ENCODE assay signal across 9 mouse cellular contexts in genomic region chr7:139914141-139915047, GRCm38 (mm10). TPM values are rescaled to one million over a fixed set of nuclear protein-coding genes. Genes with fewer than 3 reads are reported as not detected.
DNase-seq lines count a peak whose midpoint lies in the region; ATAC-seq and TF ChIP-seq lines count a peak whose summit lies in the region.
"Had no signal": no experiment of that assay in that cellular context is flagged by ENCODE, and none has a peak within 500 bp of the region (broad histone marks: within the 10 kb centered on the region; RNA-seq: fewer than 3 reads in every experiment).

No protein-coding gene starts in this region.

- no peaks in the 10 kb centered on the region for H3K36me3 ChIP-seq in ES-Bruce4 (ENCODE audit: control insufficient read depth, insufficient read depth, low read length, poor library complexity, severe bottlenecking)
- H3K36me3 ChIP-seq in forebrain, embryonic 16.5 days (ENCODE audit: control insufficient read depth, insufficient read depth) = no peaks in the 10 kb centered on the region
- no peaks in the 10 kb centered on the region for H3K36me3 ChIP-seq in liver, embryonic 16.5 days (ENCODE audit: control insufficient read depth, insufficient read depth)

- ATAC-seq in forebrain, embryonic 16.5 days = 0 out of 2 replicates have a peak, but pooled peaks have one; percentile 30
- ATAC-seq in liver, embryonic 16.5 days (ENCODE audit: low read depth) = peak; percentile 68

- no peak for DNase-seq in gastrocnemius, adult 2 months
- no peak for DNase-seq in gastrocnemius, postnatal 4 days (ENCODE audit: low spot score in 2 of 2)
- DNase-seq in MN1 (ENCODE audit: low spot score) = no peak
- no peak for DNase-seq in gastrocnemius, postnatal 14 days
- DNase-seq in left cerebral cortex, adult 2 months (ENCODE audit: extremely low spot score in 1 of 2, low spot score in 2 of 2) = no peak

- TF ChIP-seq POLR2A in ES-Bruce4 (IDR thresholded peaks at IDR 0.05; ENCODE audit: insufficient read depth, low read length) = peak; percentile 24

- peak overlapping the region; percentile 23 for H3K9ac ChIP-seq in ES-Bruce4 (ENCODE audit: low read depth, poor library complexity, severe bottlenecking)
- 0 out of 2 replicates have a peak overlapping the region, but pooled peaks have one; percentile 20 for H3K9ac ChIP-seq in forebrain, embryonic 16.5 days (replicated peaks; ENCODE audit: low read depth, low read length)
- H3K9ac ChIP-seq in liver, embryonic 16.5 days (ENCODE audit: low read depth, low read length) = no peak overlapping the region

- peaks cover 2% of the 10 kb centered on the region for H3K4me1 ChIP-seq in ES-Bruce4 (ENCODE audit: control insufficient read depth, insufficient read depth, low read length)
- peaks cover 21% of the 10 kb centered on the region for H3K4me1 ChIP-seq in forebrain, embryonic 16.5 days (replicated peaks; ENCODE audit: control insufficient read depth, insufficient read depth, low read length)
- H3K4me1 ChIP-seq in liver, embryonic 16.5 days (ENCODE audit: control insufficient read depth, low read depth, low read length) = no peaks in the 10 kb centered on the region

- no peaks in the 10 kb centered on the region for H3K27me3 ChIP-seq in ES-Bruce4 (ENCODE audit: control insufficient read depth, insufficient read depth, low read length, poor library complexity, severe bottlenecking)
- peaks cover 23% of the 10 kb centered on the region for H3K27me3 ChIP-seq in forebrain, embryonic 16.5 days (replicated peaks; ENCODE audit: control insufficient read depth, insufficient read depth, low read length)
- peaks cover 8% of the 10 kb centered on the region for H3K27me3 ChIP-seq in liver, embryonic 16.5 days (ENCODE audit: control insufficient read depth, insufficient read depth, low read depth, low read length)

- H3K9me3 ChIP-seq in ES-Bruce4 (replicated peaks; ENCODE audit: control insufficient read depth, insufficient read depth, low read length, poor library complexity, severe bottlenecking) = no peaks in the 10 kb centered on the region
- no peaks in the 10 kb centered on the region for H3K9me3 ChIP-seq in forebrain, embryonic 16.5 days (ENCODE audit: control insufficient read depth, low read length)
- H3K9me3 ChIP-seq in liver, embryonic 16.5 days (replicated peaks; ENCODE audit: control insufficient read depth, low read length) = no peaks in the 10 kb centered on the region

- TF ChIP-seq EP300 in ES-Bruce4 (IDR thresholded peaks at IDR 0.05; ENCODE audit: insufficient read depth, low read depth, low read length) = no peak

- H3K27ac ChIP-seq in gastrocnemius, adult 2 months = no peak overlapping the region
- peak overlapping the region; percentile 46; the same call in 1 of the 2 replicates for H3K27ac ChIP-seq in ES-Bruce4 (ENCODE audit: insufficient read depth, low read length)
- H3K27ac ChIP-seq in forebrain, embryonic 16.5 days (ENCODE audit: low read length) = no peak overlapping the region
- H3K27ac ChIP-seq in liver, embryonic 16.5 days (ENCODE audit: low read length) = no peak overlapping the region
- H3K27ac ChIP-seq in left cerebral cortex, adult 2 months = no peak overlapping the region

- 10% methylated on average over 29 of the region's 29 CpGs for WGBS in forebrain, embryonic 16.5 days
- WGBS in liver, embryonic 16.5 days (ENCODE audit: insufficient replicate concordance) = 11% methylated on average over 29 of the region's 29 CpGs

- peak overlapping the region; percentile 52 for H3K4me3 ChIP-seq in gastrocnemius, adult 2 months
- H3K4me3 ChIP-seq in ES-Bruce4 (ENCODE audit: low read depth, low read length) = peak overlapping the region; percentile 90
- peak overlapping the region; percentile 30 for H3K4me3 ChIP-seq in forebrain, embryonic 16.5 days (replicated peaks; ENCODE audit: low read length)
- peak overlapping the region; percentile 20; the same call in 1 of the 2 replicates for H3K4me3 ChIP-seq in liver, embryonic 16.5 days (ENCODE audit: low read depth, low read length)
- H3K4me3 ChIP-seq in left cerebral cortex, adult 2 months = no peak overlapping the region

- peak overlapping the region; percentile 46 for H3K4me2 ChIP-seq in forebrain, embryonic 16.5 days (ENCODE audit: low read length)
- peak overlapping the region; percentile 53 for H3K4me2 ChIP-seq in liver, embryonic 16.5 days (ENCODE audit: low read depth, low read length)

- TF ChIP-seq CTCF in gastrocnemius, adult 2 months (IDR thresholded peaks at IDR 0.05) = no peak
- TF ChIP-seq CTCF in ES-Bruce4 (IDR thresholded peaks at IDR 0.05; ENCODE audit: low read depth, low read length) = no peak
- no peak for TF ChIP-seq CTCF in left cerebral cortex, adult 2 months (IDR thresholded peaks at IDR 0.05)

- intact Hi-C loops in gastrocnemius, adult 2 months (cut with DNase I) = no loop called here
- intact Hi-C loops in gastrocnemius, postnatal 14 days (cut with DNase I; ENCODE audit: low total_unique reads) = no loop called here
- intact Hi-C loops in left cerebral cortex, adult 2 months (cut with DNase I) = no loop called here

RNA-seq across cellular contexts. Expression of gene Kndc1, which starts 19.9 kb away (rescaled TPM):
- not detected for total RNA-seq in gastrocnemius, adult 2 months (2021)
- 1 to 10 TPM in 1 of 2 experiments, under 1 TPM in 1; 0.91 to 1.0 TPM for total RNA-seq in gastrocnemius, postnatal 4 days (2021)
- 5.4 and 5.6 TPM in 2 replicates for polyA plus RNA-seq in ES-Bruce4 (2011; ENCODE audit: insufficient read depth, insufficient read length, low read depth, missing spikeins)
- 4.0 and 7.7 TPM in 2 replicates for polyA plus RNA-seq in forebrain, embryonic 16.5 days (2015; fragmentation: Nextera tagmentation; extraction: Ambion mirVana)
- not detected in 2 replicates for polyA plus RNA-seq in liver, embryonic 16.5 days (2015; fragmentation: Nextera tagmentation; extraction: Ambion mirVana)
- under 1 TPM; 0.04 to 0.08 TPM for total RNA-seq in gastrocnemius, postnatal 14 days (2021)
- 10 to 100 TPM; 77.7 to 80.4 TPM for total RNA-seq in left cerebral cortex, adult 2 months (2021)
- total RNA-seq: MEL had no signal

RNA-seq across cellular contexts. Expression of gene Utf1, which starts 29.2 kb away (rescaled TPM):
- total RNA-seq in gastrocnemius, adult 2 months (2021) = not detected
- not detected for total RNA-seq in gastrocnemius, postnatal 4 days (2021)
- polyA plus RNA-seq in ES-Bruce4 (2011; ENCODE audit: insufficient read depth, insufficient read length, low read depth, missing spikeins) = 244 and 276 TPM in 2 replicates
- polyA plus RNA-seq in forebrain, embryonic 16.5 days (2015; fragmentation: Nextera tagmentation; extraction: Ambion mirVana) = not detected in 2 replicates
- polyA plus RNA-seq in liver, embryonic 16.5 days (2015; fragmentation: Nextera tagmentation; extraction: Ambion mirVana) = not detected in 2 replicates
- not detected for total RNA-seq in gastrocnemius, postnatal 14 days (2021)
- total RNA-seq in left cerebral cortex, adult 2 months (2021) = not detected
- total RNA-seq: MEL had no signal

Comparison
In these comparisons a context has a peak if more than half of its experiments do, and no peak if none do; other contexts are left out.
1. RNA of gene Kndc1, which starts 19.9 kb away (total RNA-seq): 77.7 to 80.4 TPM in left cerebral cortex, adult 2 months; 0.91 to 1.0 TPM in gastrocnemius, postnatal 4 days, 0.04 to 0.08 TPM in gastrocnemius, postnatal 14 days and not detected in gastrocnemius, adult 2 months; every median in the first group is over 10 times any median in the second.